Mouse (Mus musculus) c-Kit-positive CD71-negative TER-119-negative erythroid progenitor cells, embryonic 14.5 days (primary cell): ENCODE results near the gene Psmd10.

Experiments
- DNase-seq: peaks from one replicate; pipeline ENCODE4 v3.0.0-alpha.2; 2013; ENCODE audit warnings: low read depth

Psmd10 gene

GRCm38 (mm10) chrX:140956272-140956940 lies at the start of gene Psmd10, which contains the start of gene Atg4a:
Gene Psmd10, minus strand, starts transcription at chrX:140956728.
Gene Atg4a, plus strand, starts transcription at chrX:140956907.
- DNase-seq: peak; percentile 83

- DNase-seq: no peak
These were observed 42.4 kb upstream of the Psmd10 start for GRCm38 (mm10) chrX:140998885-140999284.

GRCm38 (mm10) chrX:140997912-140998545 lies 41.5 kb upstream of the Psmd10 start:
- DNase-seq: no peak

- no peak for DNase-seq
These were observed 40.5 kb upstream of the Psmd10 start for GRCm38 (mm10) chrX:140996909-140997516.

- no peak for DNase-seq
These were observed 28.7 kb upstream of the Psmd10 start for GRCm38 (mm10) chrX:140985256-140985655.

GRCm38 (mm10) chrX:140984795-140985194 lies 28.3 kb upstream of the Psmd10 start:
- DNase-seq: no peak

GRCm38 (mm10) chrX:140983206-140983960 lies 26.9 kb upstream of the Psmd10 start:
- no peak for DNase-seq

- DNase-seq: no peak
These were observed 23.6 kb upstream of the Psmd10 start for GRCm38 (mm10) chrX:140980163-140980562.

- no peak for DNase-seq
These were observed 23.0 kb upstream of the Psmd10 start for GRCm38 (mm10) chrX:140979546-140979945.

GRCm38 (mm10) chrX:140978943-140979342 lies 22.4 kb upstream of the Psmd10 start:
- no peak for DNase-seq

GRCm38 (mm10) chrX:140956959-140957358 lies 431 bp upstream of the Psmd10 start:
- DNase-seq: no peak

GRCm38 (mm10) chrX:140953618-140954017 lies 2.9 kb downstream of the Psmd10 start:
- DNase-seq: no peak

GRCm38 (mm10) chrX:140936271-140936670 lies 20.3 kb downstream of the Psmd10 start:
- no peak for DNase-seq

GRCm38 (mm10) chrX:140933263-140933662 lies 23.3 kb downstream of the Psmd10 start:
- no peak for DNase-seq

- DNase-seq: no peak
These were observed 24.5 kb downstream of the Psmd10 start for GRCm38 (mm10) chrX:140932066-140932465.

- no peak for DNase-seq
These were observed 35.2 kb downstream of the Psmd10 start for GRCm38 (mm10) chrX:140921321-140921720.

GRCm38 (mm10) chrX:140907360-140907759 lies 49.2 kb downstream of the Psmd10 start, which contains the start of gene Vsig1:
Gene Vsig1, plus strand, starts transcription at chrX:140907608.
- DNase-seq: no peak

- DNase-seq: no peak
These were observed 53.0 kb downstream of the Psmd10 start for GRCm38 (mm10) chrX:140903487-140903886.
